Mouse (Mus musculus): ENCODE results near the gene Sucnr1.

- TF ChIP-seq CTCF (IDR thresholded peaks at IDR 0.05; ENCODE audit: low read depth, low read length) (no peak), POLR2A (IDR thresholded peaks at IDR 0.05; ENCODE audit: borderline replicate concordance, low read depth, low read length) (no peak)
These were observed 26.1 kb downstream of the Sucnr1 start for GRCm38 (mm10) chr3:60107736-60108135.
